Mouse (Mus musculus): ENCODE results near the gene Ndufaf4. TPM values are rescaled to one million over a fixed set of nuclear protein-coding genes. Genes with fewer than 3 reads are reported as not detected.

Ndufaf4 gene
- polyA plus RNA-seq, 1 experiment from 2014 or later: 42.3 TPM

DNA sequence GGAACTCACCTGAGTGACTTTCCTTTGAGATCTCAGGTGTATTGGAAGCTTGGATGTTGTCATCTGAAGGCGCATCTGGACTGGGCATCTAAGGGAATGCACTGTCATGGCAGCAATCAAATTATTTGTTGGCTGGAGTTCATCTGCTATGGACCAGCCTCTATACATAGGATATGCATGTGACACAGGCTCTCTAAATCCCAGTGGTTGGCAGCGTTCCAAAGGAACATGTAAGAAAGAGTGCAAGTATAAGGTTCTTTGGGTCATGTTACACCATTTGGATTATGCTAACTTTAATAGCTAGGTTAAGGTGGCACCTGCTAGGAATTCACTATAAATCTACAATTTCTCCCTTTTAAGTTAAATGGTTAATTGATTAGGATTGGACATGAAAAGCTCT, 17.7 kb downstream of the Ndufaf4 start:
- Histone ChIP-seq H3K27ac (replicated peaks) (no peak overlapping the region), H3K9ac (ENCODE audit: low read length) (no peak overlapping the region), H3K4me2 (replicated peaks; ENCODE audit: low read depth) (no peak overlapping the region), H3K9me3 (ENCODE audit: control insufficient read depth, low read length) (no peaks in the 10 kb centered on the region), H3K36me3 (ENCODE audit: control insufficient read depth, insufficient read depth, low read length) (no peaks in the 10 kb centered on the region), H3K4me1 (replicated peaks; ENCODE audit: control insufficient read depth, insufficient read depth) (no peaks in the 10 kb centered on the region), H3K4me3 (ENCODE audit: low read depth, low read length) (no peak overlapping the region), H3K27me3 (ENCODE audit: control insufficient read depth, insufficient read depth, low read length) (no peaks in the 10 kb centered on the region)
- ATAC-seq (ENCODE audit: low FRiP score, low TSS enrichment): no peak
- no peak for DNase-seq (ENCODE audit: low spot score)
- WGBS: 83% methylated on average over 2 of the region's 2 CpGs
- TF ChIP-seq EP300 (optimal IDR thresholded peaks at IDR 0.05) (no peak), CTCF (IDR thresholded peaks at IDR 0.05; ENCODE audit: low read depth) (no peak)

DNA sequence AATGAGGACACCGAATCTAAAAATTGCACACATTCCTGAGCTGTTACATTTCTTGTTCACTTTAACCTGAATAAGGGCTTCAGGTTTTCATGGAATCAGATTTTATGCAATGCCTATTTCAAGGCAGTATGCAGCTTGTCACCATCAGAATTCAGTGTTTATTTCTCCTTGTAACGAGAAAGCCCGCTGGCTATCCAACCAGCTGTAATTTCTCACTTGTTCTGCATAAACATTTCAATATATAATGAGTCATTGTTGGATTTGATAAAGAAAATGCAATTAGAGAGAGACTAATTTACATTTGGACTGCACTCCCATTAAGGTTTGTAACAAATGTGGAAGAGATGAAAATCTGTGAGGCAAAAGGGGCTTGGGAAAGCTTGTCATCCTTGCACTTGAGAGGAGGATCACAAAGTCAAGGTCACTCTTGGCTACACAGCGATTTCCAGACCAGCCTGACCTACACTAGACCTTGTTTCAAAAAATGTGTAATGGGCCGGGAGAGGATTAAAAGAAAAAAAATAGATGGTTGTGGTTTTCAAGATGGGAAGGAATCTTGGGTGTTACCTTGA, 22.2 kb downstream of the Ndufaf4 start:
- Histone ChIP-seq H3K4me3 (ENCODE audit: low read depth, low read length) (no peak overlapping the region), H3K9me3 (ENCODE audit: control insufficient read depth, low read length) (no peaks in the 10 kb centered on the region), H3K4me2 (replicated peaks; ENCODE audit: low read depth) (no peak overlapping the region), H3K4me1 (replicated peaks; ENCODE audit: control insufficient read depth, insufficient read depth) (no peaks in the 10 kb centered on the region), H3K9ac (ENCODE audit: low read length) (no peak overlapping the region), H3K27me3 (ENCODE audit: control insufficient read depth, insufficient read depth, low read length) (no peaks in the 10 kb centered on the region), H3K27ac (replicated peaks) (no peak overlapping the region), H3K36me3 (ENCODE audit: control insufficient read depth, insufficient read depth, low read length) (no peaks in the 10 kb centered on the region)
- ATAC-seq (ENCODE audit: low FRiP score, low TSS enrichment): no peak
- 51% methylated on average over 5 of the region's 5 CpGs for WGBS
- no peak for DNase-seq (ENCODE audit: low spot score)
- TF ChIP-seq EP300 (optimal IDR thresholded peaks at IDR 0.05) (no peak), CTCF (IDR thresholded peaks at IDR 0.05; ENCODE audit: low read depth) (no peak)

DNA sequence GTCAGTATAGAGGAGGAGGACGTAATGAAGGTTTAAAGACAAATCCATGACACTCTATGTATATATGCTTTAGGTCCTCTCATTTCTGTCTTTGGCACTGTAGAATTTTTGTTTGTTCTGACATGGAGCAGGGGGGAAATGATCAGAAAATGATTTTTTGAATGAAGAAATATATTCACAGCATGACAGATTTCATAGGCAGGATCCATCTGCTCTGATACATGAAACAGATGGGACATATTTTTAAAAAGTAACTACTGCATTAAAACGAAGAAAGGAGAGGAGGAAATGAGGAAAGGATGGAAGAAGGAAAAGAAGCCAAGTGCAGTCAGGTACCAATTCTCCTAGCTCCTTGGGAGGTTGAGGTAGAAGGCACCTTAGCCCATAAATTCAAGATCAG, 26.8 kb downstream of the Ndufaf4 start:
- H3K27ac ChIP-seq (replicated peaks): no peak overlapping the region
- H3K9me3 ChIP-seq (ENCODE audit: control insufficient read depth, low read length): no peaks in the 10 kb centered on the region
- WGBS: 55% methylated on average over 2 of the region's 2 CpGs
- no peak for DNase-seq (ENCODE audit: low spot score)
- no peak overlapping the region for H3K4me2 ChIP-seq (replicated peaks; ENCODE audit: low read depth)
- H3K9ac ChIP-seq (ENCODE audit: low read length): no peak overlapping the region
- TF ChIP-seq EP300 (optimal IDR thresholded peaks at IDR 0.05): no peak
- TF ChIP-seq CTCF (IDR thresholded peaks at IDR 0.05; ENCODE audit: low read depth): no peak
- no peak for ATAC-seq (ENCODE audit: low FRiP score, low TSS enrichment)
- no peak overlapping the region for H3K4me3 ChIP-seq (ENCODE audit: low read depth, low read length)
- H3K36me3 ChIP-seq (ENCODE audit: control insufficient read depth, insufficient read depth, low read length): no peaks in the 10 kb centered on the region
- no peaks in the 10 kb centered on the region for H3K4me1 ChIP-seq (replicated peaks; ENCODE audit: control insufficient read depth, insufficient read depth)
- no peaks in the 10 kb centered on the region for H3K27me3 ChIP-seq (ENCODE audit: control insufficient read depth, insufficient read depth, low read length)

DNA sequence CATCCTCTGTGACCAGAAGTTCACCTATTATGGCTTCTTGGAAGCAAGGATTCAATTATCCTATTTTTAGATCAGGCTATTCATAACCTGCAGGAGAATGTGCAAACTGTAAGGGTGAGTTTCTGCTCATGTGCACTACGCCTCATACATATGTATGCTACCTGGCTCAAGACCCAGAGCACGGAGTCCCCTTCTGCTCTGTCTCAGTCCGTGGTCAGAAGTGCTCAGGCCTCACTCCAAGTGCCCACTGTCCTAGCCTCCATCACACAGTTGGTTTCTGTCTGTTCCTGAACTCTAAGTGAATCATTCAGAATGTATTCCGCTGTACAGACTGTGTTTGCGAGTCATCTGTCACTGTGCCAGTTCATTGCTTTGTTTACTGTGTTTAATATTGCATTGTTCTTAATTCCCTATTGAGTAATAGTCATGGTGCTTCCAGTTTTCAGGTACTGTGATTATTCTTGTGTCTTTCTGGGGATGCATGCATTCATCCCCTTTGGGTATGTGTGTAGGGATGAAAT, 30.4 kb downstream of the Ndufaf4 start:
- no peak for ATAC-seq (ENCODE audit: low FRiP score, low TSS enrichment)
- H3K36me3 ChIP-seq (ENCODE audit: control insufficient read depth, insufficient read depth, low read length): no peaks in the 10 kb centered on the region
- no peak for TF ChIP-seq EP300 (optimal IDR thresholded peaks at IDR 0.05)
- no peak for TF ChIP-seq CTCF (IDR thresholded peaks at IDR 0.05; ENCODE audit: low read depth)

DNA sequence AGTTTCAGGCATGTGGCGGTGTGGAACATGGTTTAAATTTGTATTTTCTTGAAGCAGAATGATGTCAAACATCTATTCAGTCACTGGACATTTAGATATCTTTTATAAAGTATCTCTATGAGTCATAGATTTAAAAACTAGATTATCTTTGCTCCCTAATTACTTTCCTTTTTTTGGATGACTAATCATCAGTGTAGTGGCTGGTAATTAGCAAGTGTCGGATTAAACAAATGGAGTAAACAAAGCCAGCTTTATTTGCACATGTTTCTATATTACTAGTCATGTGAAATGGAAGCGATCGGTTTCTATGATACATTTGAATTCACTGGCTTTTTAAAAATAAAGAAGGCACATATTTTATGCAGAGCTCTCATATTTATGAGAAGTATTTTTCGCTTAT, 31.0 kb downstream of the Ndufaf4 start:
- H3K9me3 ChIP-seq (ENCODE audit: control insufficient read depth, low read length): no peaks in the 10 kb centered on the region
- H3K27ac ChIP-seq (replicated peaks): no peak overlapping the region
- no peaks in the 10 kb centered on the region for H3K4me1 ChIP-seq (replicated peaks; ENCODE audit: control insufficient read depth, insufficient read depth)
- TF ChIP-seq CTCF (IDR thresholded peaks at IDR 0.05; ENCODE audit: low read depth) (no peak), EP300 (optimal IDR thresholded peaks at IDR 0.05) (no peak)
- no peak overlapping the region for H3K4me3 ChIP-seq (ENCODE audit: low read depth, low read length)
- ATAC-seq (ENCODE audit: low FRiP score, low TSS enrichment) (no peak), DNase-seq (ENCODE audit: low spot score) (no peak)
- H3K9ac ChIP-seq (ENCODE audit: low read length): no peak overlapping the region
- WGBS: 84% methylated on average over 5 of the region's 5 CpGs
- no peak overlapping the region for H3K4me2 ChIP-seq (replicated peaks; ENCODE audit: low read depth)
- H3K36me3 ChIP-seq (ENCODE audit: control insufficient read depth, insufficient read depth, low read length): no peaks in the 10 kb centered on the region
- no peaks in the 10 kb centered on the region for H3K27me3 ChIP-seq (ENCODE audit: control insufficient read depth, insufficient read depth, low read length)

More for the DNA sequence above, 30.4 kb downstream of the Ndufaf4 start:
- H3K4me2 ChIP-seq (replicated peaks; ENCODE audit: low read depth): no peak overlapping the region
- no peak overlapping the region for H3K9ac ChIP-seq (ENCODE audit: low read length)
- H3K27me3 ChIP-seq (ENCODE audit: control insufficient read depth, insufficient read depth, low read length): no peaks in the 10 kb centered on the region
- no peak for DNase-seq (ENCODE audit: low spot score)
- WGBS: 57% methylated on average over 5 of the region's 5 CpGs
- no peaks in the 10 kb centered on the region for H3K4me1 ChIP-seq (replicated peaks; ENCODE audit: control insufficient read depth, insufficient read depth)
- H3K9me3 ChIP-seq (ENCODE audit: control insufficient read depth, low read length): no peaks in the 10 kb centered on the region
- H3K4me3 ChIP-seq (ENCODE audit: low read depth, low read length): no peak overlapping the region
- H3K27ac ChIP-seq (replicated peaks): no peak overlapping the region

DNA sequence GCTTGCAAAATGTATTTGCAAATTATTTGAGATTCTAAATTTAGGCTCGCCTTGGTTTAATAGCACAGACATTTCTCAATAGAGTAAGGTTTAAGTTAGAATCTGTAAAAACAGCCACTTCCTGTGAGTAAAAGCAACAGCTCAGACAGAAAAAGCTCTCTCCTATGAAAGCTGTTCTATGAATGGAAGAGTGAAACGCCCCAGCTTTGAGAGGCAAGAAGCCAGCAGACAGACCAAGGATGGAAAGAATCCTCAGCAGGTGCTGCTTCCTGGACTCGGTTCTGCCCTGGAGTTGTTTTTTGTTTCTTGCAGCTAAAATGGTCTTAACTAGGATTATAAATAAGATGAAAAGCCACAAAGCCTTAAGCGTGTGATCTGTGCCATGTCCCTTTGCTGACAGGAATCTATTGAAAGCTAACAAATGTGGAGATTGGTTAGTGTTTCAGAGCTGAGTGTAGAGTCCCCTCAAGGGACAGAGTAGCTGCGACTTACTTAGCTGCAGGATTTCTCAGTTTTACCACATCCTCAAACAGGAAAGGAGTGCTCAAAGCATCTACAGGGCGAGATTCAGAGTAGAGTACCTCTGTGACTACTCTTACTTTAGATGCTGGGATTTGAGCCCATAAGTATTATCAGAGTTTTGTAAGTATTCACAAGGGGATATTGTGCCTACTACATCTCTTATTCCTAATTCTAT, 45.0 kb downstream of the Ndufaf4 start:
- DNase-seq (ENCODE audit: low spot score): no peak
- Histone ChIP-seq H3K9me3 (ENCODE audit: control insufficient read depth, low read length) (no peaks in the 10 kb centered on the region), H3K36me3 (ENCODE audit: control insufficient read depth, insufficient read depth, low read length) (no peaks in the 10 kb centered on the region), H3K27ac (replicated peaks) (no peak overlapping the region), H3K4me3 (ENCODE audit: low read depth, low read length) (no peak overlapping the region), H3K27me3 (ENCODE audit: control insufficient read depth, insufficient read depth, low read length) (no peaks in the 10 kb centered on the region), H3K4me1 (replicated peaks; ENCODE audit: control insufficient read depth, insufficient read depth) (no peaks in the 10 kb centered on the region), H3K9ac (ENCODE audit: low read length) (no peak overlapping the region), H3K4me2 (replicated peaks; ENCODE audit: low read depth) (no peak overlapping the region)
- TF ChIP-seq CTCF (IDR thresholded peaks at IDR 0.05; ENCODE audit: low read depth) (no peak), EP300 (optimal IDR thresholded peaks at IDR 0.05) (no peak)
- WGBS: 34% methylated on average over 6 of the region's 6 CpGs
- no peak for ATAC-seq (ENCODE audit: low FRiP score, low TSS enrichment)

Other genes with a start within 250 kb of the Ndufaf4 start
- gene Klhl32, start 47.0 kb upstream of the Ndufaf4 start, polyA plus RNA-seq (2015; fragmentation: Nextera tagmentation; extraction: Ambion mirVana): 1.9 and 2.4 TPM in 2 replicates
- 0.38 and 0.47 TPM in 2 replicates for gene Gpr63, start 68.3 kb downstream of the Ndufaf4 start, polyA plus RNA-seq (2015; fragmentation: Nextera tagmentation; extraction: Ambion mirVana)

Measured in stomach, postnatal 0 days (tissue).